Mouse (Mus musculus): ENCODE data around the gene Cox7a2. TPM values are rescaled to one million over a fixed set of nuclear protein-coding genes. Genes with fewer than 3 reads are reported as not detected.
A peak's percentile ranks its signal among the peaks of the same experiment; 100 is the strongest.

Gene Cox7a2
- polyA plus RNA-seq, 1 experiment: 242 TPM

DNA sequence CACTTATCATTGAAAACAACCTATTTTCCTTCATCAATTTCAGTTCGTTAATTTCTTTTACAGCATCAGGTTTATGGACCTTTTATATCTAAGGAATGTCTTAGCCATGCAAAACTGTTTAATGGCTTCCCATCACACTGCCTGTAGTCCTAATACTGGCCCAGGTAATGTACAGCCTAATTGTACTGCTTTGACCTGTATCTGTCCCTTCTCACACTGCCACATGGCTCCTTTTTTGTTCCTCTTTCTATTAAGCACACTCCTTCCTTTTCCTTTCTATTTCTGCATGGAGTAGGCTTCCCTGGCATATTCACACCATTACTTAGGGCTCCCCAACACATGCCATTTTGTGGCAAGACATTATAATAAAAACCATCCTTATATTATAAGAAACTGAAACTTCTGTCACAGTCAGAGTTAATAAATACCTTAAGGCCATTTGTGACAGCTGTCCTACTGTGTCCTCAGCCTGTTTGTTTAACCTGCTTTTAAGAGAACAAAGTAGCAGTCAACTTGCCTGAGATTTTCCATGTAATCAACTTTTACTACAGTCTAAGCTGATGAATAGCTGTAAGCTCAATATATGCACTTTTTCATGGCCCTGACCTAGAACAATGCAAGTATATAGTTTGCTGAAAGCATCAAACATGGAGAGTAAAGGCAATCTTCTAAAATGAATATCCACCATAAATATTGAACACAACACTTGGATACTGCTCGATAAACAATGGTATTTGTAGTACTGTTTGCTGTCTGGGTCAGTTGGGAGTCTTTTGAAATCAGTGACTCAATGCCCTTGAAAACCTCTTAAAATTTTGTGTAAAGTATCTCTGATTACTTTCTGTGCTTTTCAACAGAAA, 25.5 kb upstream of the Cox7a2 start:
- TF ChIP-seq POLR2A (IDR thresholded peaks at IDR 0.05; ENCODE audit: low read depth, low read length): no peak
- no peak overlapping the region for H3K4me3 ChIP-seq (ENCODE audit: insufficient read depth, low read length)
- peaks cover 2% of the 10 kb centered on the region for H3K4me1 ChIP-seq (ENCODE audit: control insufficient read depth, insufficient read depth, low read length)
- H3K27ac ChIP-seq (ENCODE audit: insufficient read depth, low read length): no peak overlapping the region

DNA sequence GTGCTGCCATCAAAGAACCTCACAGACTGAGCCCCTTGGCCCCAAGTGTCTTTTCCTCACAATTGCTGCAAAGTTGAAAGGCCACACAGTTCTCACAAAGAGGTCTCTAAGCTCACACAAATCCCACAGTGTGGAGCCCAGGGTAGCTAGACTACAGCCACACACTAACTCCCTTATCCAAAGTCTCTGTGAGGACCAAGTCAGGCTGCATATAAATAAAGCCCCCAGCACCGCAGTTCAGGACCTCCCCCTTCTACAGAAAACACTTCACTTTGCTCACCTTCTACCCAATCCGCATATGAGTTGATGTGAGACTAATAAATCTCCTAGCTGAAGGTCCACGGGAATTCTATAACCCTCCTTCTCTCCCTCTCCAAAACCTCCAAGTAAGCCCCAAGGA, 24.8 kb upstream of the Cox7a2 start:
- Histone ChIP-seq H3K4me3 (ENCODE audit: insufficient read depth, low read length) (no peak overlapping the region), H3K27ac (ENCODE audit: insufficient read depth, low read length) (no peak overlapping the region), H3K4me1 (ENCODE audit: control insufficient read depth, insufficient read depth, low read length) (no peaks in the 10 kb centered on the region)
- TF ChIP-seq CTCF (IDR thresholded peaks at IDR 0.05; ENCODE audit: borderline replicate concordance, insufficient read depth, low read length) (no peak), POLR2A (IDR thresholded peaks at IDR 0.05; ENCODE audit: low read depth, low read length) (no peak)

- TF ChIP-seq CTCF (IDR thresholded peaks at IDR 0.05; ENCODE audit: borderline replicate concordance, insufficient read depth, low read length) (no peak), POLR2A (IDR thresholded peaks at IDR 0.05; ENCODE audit: low read depth, low read length) (no peak)
- H3K4me1 ChIP-seq (ENCODE audit: control insufficient read depth, insufficient read depth, low read length): no peaks in the 10 kb centered on the region
- H3K4me3 ChIP-seq (ENCODE audit: insufficient read depth, low read length): no peak overlapping the region
- H3K27ac ChIP-seq (ENCODE audit: insufficient read depth, low read length): no peak overlapping the region
These were observed 19.7 kb upstream of the Cox7a2 start for GRCm38 (mm10) chr9:79779354-79779753.

GRCm38 (mm10) chr9:79766991-79767545, 7.4 kb upstream of the Cox7a2 start:
- H3K4me3 ChIP-seq (ENCODE audit: insufficient read depth, low read length): no peak overlapping the region
- TF ChIP-seq CTCF (IDR thresholded peaks at IDR 0.05; ENCODE audit: borderline replicate concordance, insufficient read depth, low read length) (no peak), POLR2A (IDR thresholded peaks at IDR 0.05; ENCODE audit: low read depth, low read length) (no peak)
- no peak overlapping the region for H3K27ac ChIP-seq (ENCODE audit: insufficient read depth, low read length)
- H3K4me1 ChIP-seq (ENCODE audit: control insufficient read depth, insufficient read depth, low read length): no peaks in the 10 kb centered on the region

DNA sequence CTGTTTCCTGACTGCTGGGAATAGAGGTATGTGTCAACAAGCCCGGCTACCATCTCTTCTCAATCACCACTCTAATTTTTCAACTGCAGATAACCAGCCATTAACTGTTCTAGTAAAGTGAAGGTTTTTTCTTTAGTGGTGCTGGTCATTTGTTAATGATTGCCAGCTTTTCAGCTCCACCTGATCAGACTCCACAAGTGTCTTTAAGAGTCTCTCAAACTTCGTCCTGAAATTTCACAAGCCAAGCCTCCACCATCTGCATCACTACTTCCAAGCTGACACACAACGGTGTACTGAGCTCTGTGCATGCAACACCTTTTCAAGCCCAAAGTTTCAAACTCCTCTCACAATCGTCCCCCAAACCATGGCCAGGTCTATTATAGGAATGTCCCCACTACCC, 5.7 kb upstream of the Cox7a2 start:
- no peak overlapping the region for H3K27ac ChIP-seq (ENCODE audit: insufficient read depth, low read length)
- TF ChIP-seq POLR2A (IDR thresholded peaks at IDR 0.05; ENCODE audit: low read depth, low read length) (no peak), CTCF (IDR thresholded peaks at IDR 0.05; ENCODE audit: borderline replicate concordance, insufficient read depth, low read length) (no peak)
- H3K4me1 ChIP-seq (ENCODE audit: control insufficient read depth, insufficient read depth, low read length): no peaks in the 10 kb centered on the region
- H3K4me3 ChIP-seq (ENCODE audit: insufficient read depth, low read length): no peak overlapping the region

DNA sequence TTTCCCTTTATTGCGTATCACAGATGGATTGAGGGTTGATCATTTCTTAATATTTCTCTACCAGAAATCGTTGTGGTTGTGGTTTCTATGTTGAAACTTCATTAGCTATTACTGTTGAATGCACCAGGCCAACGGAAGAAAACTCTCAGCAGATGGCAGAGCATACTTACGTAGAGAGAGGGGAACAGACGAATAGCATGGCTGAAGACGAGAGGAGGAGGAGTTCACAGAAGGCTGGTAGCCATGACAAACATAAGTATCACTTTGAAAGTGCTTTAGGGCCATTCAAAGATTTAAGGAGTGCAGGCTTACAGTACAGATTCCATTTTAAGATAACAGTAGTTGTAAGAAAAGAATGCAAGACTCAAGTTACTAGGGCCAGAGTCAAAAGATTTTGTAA, 2.8 kb upstream of the Cox7a2 start:
- peaks cover 3% of the 10 kb centered on the region; the same call in 1 of the 2 replicates for H3K4me1 ChIP-seq (ENCODE audit: control insufficient read depth, insufficient read depth, low read length)
- H3K27ac ChIP-seq (ENCODE audit: insufficient read depth, low read length): no peak overlapping the region
- TF ChIP-seq CTCF (IDR thresholded peaks at IDR 0.05; ENCODE audit: borderline replicate concordance, insufficient read depth, low read length) (no peak), POLR2A (IDR thresholded peaks at IDR 0.05; ENCODE audit: low read depth, low read length) (no peak)
- no peak overlapping the region for H3K4me3 ChIP-seq (ENCODE audit: insufficient read depth, low read length)

DNA sequence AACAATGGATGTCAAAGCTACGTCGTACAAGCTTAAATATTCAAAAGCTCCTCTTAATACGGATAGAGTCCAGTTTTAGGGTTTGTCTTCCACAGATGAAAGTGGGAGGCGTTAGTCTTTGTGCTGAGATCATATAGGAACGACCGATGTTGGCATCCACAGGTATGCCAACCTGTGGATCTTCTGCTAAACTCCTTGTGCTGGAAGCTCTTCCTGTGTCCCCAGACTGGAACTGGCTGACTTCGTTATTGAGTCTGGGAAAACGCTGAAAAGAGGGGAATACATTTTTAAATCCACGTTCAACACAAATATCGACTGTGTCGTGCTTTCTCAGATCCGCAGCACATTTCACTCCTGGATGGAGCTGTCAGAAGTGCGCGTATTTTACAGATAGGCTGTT, 398 bp upstream of the Cox7a2 start:
- peaks cover 3% of the 10 kb centered on the region; the same call in 1 of the 2 replicates for H3K4me1 ChIP-seq (ENCODE audit: control insufficient read depth, insufficient read depth, low read length)
- H3K4me3 ChIP-seq (ENCODE audit: insufficient read depth, low read length): peak overlapping the region; percentile 59
- H3K27ac ChIP-seq (ENCODE audit: insufficient read depth, low read length): peak overlapping the region; percentile 85
- TF ChIP-seq CTCF (IDR thresholded peaks at IDR 0.05; ENCODE audit: borderline replicate concordance, insufficient read depth, low read length) (no peak), POLR2A (IDR thresholded peaks at IDR 0.05; ENCODE audit: low read depth, low read length) (no peak)

DNA sequence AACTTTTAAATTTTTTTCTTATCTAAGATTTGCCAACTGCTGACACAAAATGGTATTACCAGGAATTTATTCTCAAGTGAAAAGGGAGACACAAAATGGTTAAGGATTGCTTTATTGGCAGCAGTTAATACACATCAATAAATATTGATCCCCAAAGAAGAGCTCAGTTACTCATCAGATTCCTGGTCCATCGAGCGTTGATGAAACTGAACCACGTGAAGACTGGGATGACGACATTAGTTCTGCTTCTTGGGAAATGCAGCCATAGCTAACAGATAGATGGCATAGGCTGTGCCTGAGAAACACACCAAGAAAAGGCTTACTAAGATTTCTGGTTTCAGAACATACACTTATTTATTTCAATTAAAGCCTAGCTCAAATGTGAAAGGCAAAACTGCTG, 4.4 kb downstream of the Cox7a2 start:
- no peak overlapping the region for H3K27ac ChIP-seq (ENCODE audit: insufficient read depth, low read length)
- H3K4me1 ChIP-seq (ENCODE audit: control insufficient read depth, insufficient read depth, low read length): peaks cover 3% of the 10 kb centered on the region; the same call in 1 of the 2 replicates
- TF ChIP-seq CTCF (IDR thresholded peaks at IDR 0.05; ENCODE audit: borderline replicate concordance, insufficient read depth, low read length): no peak
- TF ChIP-seq POLR2A (IDR thresholded peaks at IDR 0.05; ENCODE audit: low read depth, low read length): no peak
- H3K4me3 ChIP-seq (ENCODE audit: insufficient read depth, low read length): no peak overlapping the region

- Histone ChIP-seq H3K27ac (ENCODE audit: insufficient read depth, low read length) (no peak overlapping the region), H3K4me1 (ENCODE audit: control insufficient read depth, insufficient read depth, low read length) (no peaks in the 10 kb centered on the region), H3K4me3 (ENCODE audit: insufficient read depth, low read length) (no peak overlapping the region)
- TF ChIP-seq POLR2A (IDR thresholded peaks at IDR 0.05; ENCODE audit: low read depth, low read length) (no peak), CTCF (IDR thresholded peaks at IDR 0.05; ENCODE audit: borderline replicate concordance, insufficient read depth, low read length) (no peak)
These were observed 7.8 kb downstream of the Cox7a2 start for GRCm38 (mm10) chr9:79751846-79752245.

DNA sequence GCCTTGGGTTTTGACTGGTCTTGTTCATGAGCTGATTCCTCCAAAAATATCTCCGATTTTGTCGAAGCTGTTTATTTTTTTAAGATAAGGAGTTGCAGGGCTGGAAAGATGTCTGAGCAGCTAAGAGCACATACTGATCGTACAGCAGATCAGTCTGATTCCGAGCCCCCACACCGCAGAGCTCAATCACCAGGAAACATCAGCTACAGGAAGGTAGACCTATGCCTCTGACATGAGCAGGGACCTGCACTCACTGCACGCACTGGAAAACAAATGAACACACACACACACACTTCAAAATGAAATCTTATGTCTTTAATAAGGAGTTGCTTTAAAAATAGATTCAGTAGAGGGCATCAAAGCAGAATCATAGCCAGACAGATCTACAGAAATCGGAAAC, 9.0 kb downstream of the Cox7a2 start:
- no peaks in the 10 kb centered on the region for H3K4me1 ChIP-seq (ENCODE audit: control insufficient read depth, insufficient read depth, low read length)
- no peak for TF ChIP-seq CTCF (IDR thresholded peaks at IDR 0.05; ENCODE audit: borderline replicate concordance, insufficient read depth, low read length)
- TF ChIP-seq POLR2A (IDR thresholded peaks at IDR 0.05; ENCODE audit: low read depth, low read length): no peak
- H3K27ac ChIP-seq (ENCODE audit: insufficient read depth, low read length): no peak overlapping the region
- H3K4me3 ChIP-seq (ENCODE audit: insufficient read depth, low read length): no peak overlapping the region

Measured in embryonic fibroblast, embryonic 13.5 days (primary cell).